Mouse (Mus musculus): Measurements from ENCODE around the gene Rhot1. TPM values are rescaled to one million over a fixed set of nuclear protein-coding genes. Genes with fewer than 3 reads are reported as not detected.

The Rhot1 gene
- polyA plus RNA-seq, 1 experiment: 58.5 TPM

DNA sequence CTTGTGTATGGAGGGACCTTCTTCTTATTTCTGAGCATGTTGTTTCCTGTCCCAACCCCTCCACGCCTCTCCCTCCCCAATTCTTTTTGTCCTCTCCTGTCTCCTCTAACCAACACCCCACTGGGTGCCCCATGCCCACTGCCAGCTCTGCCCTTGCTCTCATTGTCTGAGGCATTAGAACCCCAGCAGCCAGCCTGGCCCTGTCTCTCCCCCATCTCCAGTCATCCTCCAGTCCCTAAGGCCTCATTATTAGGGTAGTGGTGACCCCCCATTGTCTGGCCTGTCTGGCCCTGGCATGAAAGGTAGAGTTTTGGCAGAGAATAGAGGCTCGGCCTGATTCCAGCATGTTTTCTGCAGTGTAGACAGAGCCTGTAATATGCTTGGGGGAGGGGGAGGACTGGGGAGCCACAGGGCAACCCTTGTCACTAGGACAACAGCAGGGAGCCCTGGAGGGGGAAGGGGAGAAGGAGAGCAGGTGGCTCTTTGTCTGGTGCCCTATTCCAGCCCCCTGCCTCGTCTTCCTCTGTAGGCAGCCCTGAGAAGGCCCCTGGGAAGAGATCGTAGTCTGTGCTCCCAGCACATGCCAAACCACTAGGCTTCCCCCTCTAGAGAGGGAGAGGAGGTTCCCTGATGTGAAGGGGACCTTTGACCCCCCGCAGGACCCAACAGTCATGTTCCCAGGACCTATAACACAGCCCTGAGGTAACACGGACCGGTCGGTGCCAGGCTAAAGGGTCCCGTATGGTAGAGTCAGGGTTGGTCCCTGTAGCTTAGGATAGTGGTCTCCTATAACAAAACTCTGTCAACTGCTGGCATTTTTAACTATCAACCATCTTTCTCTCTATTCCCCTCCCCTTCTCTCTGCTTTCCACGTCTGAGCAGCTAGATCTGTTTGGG lies 107.2 kb downstream of the Rhot1 start:
- DNase-seq (ENCODE audit: extremely low spot score in 1 of 2, low spot score in 1 of 2): no peak

Other genes with a start within 250 kb of the Rhot1 start
- gene Utp6, start 246.6 kb upstream of the Rhot1 start, polyA plus RNA-seq (2012; rRNA removed): 24.7 and 27.8 TPM in 2 replicates
- gene Suz12, start 215.9 kb upstream of the Rhot1 start, polyA plus RNA-seq (2012; rRNA removed): 20.9 and 23.2 TPM in 2 replicates
- gene Crlf3, start 128.0 kb upstream of the Rhot1 start, polyA plus RNA-seq (2012; rRNA removed): 16.6 and 17.0 TPM in 2 replicates
- 3.9 and 4.4 TPM in 2 replicates for gene Atad5, start 119.6 kb upstream of the Rhot1 start, polyA plus RNA-seq (2012; rRNA removed)
- gene Tefm, start 66.8 kb upstream of the Rhot1 start, polyA plus RNA-seq (2012; rRNA removed): 8.7 and 9.5 TPM in 2 replicates
- gene Adap2, start 54.9 kb upstream of the Rhot1 start, polyA plus RNA-seq (2012; rRNA removed): 5.7 and 7.8 TPM in 2 replicates
- 4.3 and 4.6 TPM in 2 replicates for gene Rnf135, start 25.2 kb upstream of the Rhot1 start, polyA plus RNA-seq (2012; rRNA removed)
- gene Rhbdl3, start 91.9 kb downstream of the Rhot1 start, polyA plus RNA-seq (2012; rRNA removed): 12.3 and 14.3 TPM in 2 replicates
- 27.1 and 33.0 TPM in 2 replicates for gene 5730455P16Rik, start 169.0 kb downstream of the Rhot1 start, polyA plus RNA-seq (2012; rRNA removed)
- 154 and 162 TPM in 2 replicates for gene Zfp207, start 174.3 kb downstream of the Rhot1 start, polyA plus RNA-seq (2012; rRNA removed)
- 72.2 and 73.9 TPM in 2 replicates for gene Psmd11, start 219.6 kb downstream of the Rhot1 start, polyA plus RNA-seq (2012; rRNA removed)